ENCODE assay signal across 36 mouse cellular contexts in the genomic region with DNA sequence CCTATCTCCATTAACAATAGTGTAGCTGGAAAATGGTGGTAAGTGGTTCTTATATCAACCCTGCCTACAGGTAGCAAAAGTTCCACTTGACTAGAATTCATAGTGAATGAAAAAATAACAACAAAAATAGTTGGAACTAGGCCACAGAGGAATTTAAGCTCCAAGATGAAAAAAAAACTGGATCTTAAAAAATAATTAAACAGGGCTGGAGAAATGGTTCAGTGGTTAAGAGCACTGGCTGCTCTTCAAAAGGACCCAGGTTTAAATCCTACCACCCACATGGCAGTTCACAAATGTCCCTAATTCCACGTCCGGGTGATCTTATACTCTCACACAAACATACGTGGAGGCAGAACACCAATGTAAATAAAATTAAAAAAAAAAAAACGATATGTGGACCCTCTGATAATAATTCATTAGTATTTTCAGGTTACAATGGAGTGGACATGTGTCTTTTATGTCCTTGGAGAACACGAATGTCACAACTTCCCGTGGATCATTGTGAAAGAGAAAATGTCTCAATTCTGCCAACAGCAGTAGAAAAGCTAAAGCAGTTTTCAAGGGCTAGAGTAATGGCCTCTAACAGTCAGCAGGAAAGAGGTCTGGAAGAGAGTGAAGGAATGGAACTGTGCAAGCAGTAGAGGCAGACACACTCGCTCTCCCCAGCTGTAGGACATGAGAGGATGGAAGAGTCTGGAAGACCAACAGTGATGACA. TPM values are rescaled to one million over a fixed set of nuclear protein-coding genes. Genes with fewer than 3 reads are reported as not detected.
DNase-seq lines count a peak whose midpoint lies in the region; ATAC-seq and TF ChIP-seq lines count a peak whose summit lies in the region.
"Had no signal": no experiment of that assay in that cellular context is flagged by ENCODE, and none has a peak within 500 bp of the region (broad histone marks: within the 10 kb centered on the region; RNA-seq: fewer than 3 reads in every experiment).

No protein-coding gene starts in this region.

- H3K27me3 ChIP-seq in kidney, adult 2 months (replicated peaks; ENCODE audit: control insufficient read depth, insufficient read depth, low read length) = no peaks in the 10 kb centered on the region
- H3K27me3 ChIP-seq: hindbrain, embryonic 12.5 days; intestine, embryonic 15.5 days; kidney, embryonic 15.5 days; limb, embryonic 12.5 days had no signal

- ATAC-seq in granulocyte monocyte progenitor cell, adult 5-6 weeks (replicated peaks; ENCODE audit: poor library complexity, severe bottlenecking) = peak; percentile 70
- ATAC-seq: forebrain, postnatal 0 days; hindbrain, postnatal 0 days; intestine, embryonic 15.5 days had no signal

- 43% methylated on average over 7 of the region's 7 CpGs for WGBS in kidney, adult 2 months

- H3K4me3 ChIP-seq in kidney, adult 2 months (ENCODE audit: insufficient read depth, low read depth, low read length) = no peak overlapping the region
- H3K4me3 ChIP-seq: erythroblast, embryonic 14.5 days; hindbrain, embryonic 12.5 days; intestine, embryonic 15.5 days; kidney, embryonic 15.5 days; left cerebral cortex, adult 2 months; limb, embryonic 12.5 days had no signal

- peaks cover 21% of the 10 kb centered on the region for H3K4me1 ChIP-seq in kidney, adult 2 months (ENCODE audit: control insufficient read depth, insufficient read depth, low read length)
- H3K4me1 ChIP-seq: hindbrain, embryonic 12.5 days; intestine, embryonic 15.5 days; kidney, embryonic 15.5 days; limb, embryonic 12.5 days had no signal

- H3K36me3 ChIP-seq in kidney, adult 2 months (ENCODE audit: control insufficient read depth, insufficient read depth, low read length) = no peaks in the 10 kb centered on the region
- H3K36me3 ChIP-seq: hindbrain, embryonic 12.5 days; intestine, embryonic 15.5 days; kidney, embryonic 15.5 days; limb, embryonic 12.5 days had no signal

- 0 out of 2 replicates have a peak overlapping the region, but pooled peaks have one; percentile 35 for H3K27ac ChIP-seq in kidney, adult 2 months (ENCODE audit: insufficient read depth, low read depth, low read length)
- H3K27ac ChIP-seq: hindbrain, embryonic 12.5 days; hindbrain, postnatal 0 days; intestine, embryonic 15.5 days; kidney, embryonic 15.5 days; left cerebral cortex, adult 2 months; limb, embryonic 12.5 days had no signal

- no peak for TF ChIP-seq POLR2A in kidney, adult 2 months (IDR thresholded peaks at IDR 0.05; ENCODE audit: low read depth, low read length)

- peak; percentile 62 for DNase-seq in kidney, adult 2 months
- DNase-seq in kidney, adult 11 months = no peak
- peak; percentile 38 for DNase-seq in lung, postnatal 36 days
- DNase-seq in lung, postnatal 10 days = no peak
- no peak for DNase-seq in gastrocnemius, postnatal 4 days (ENCODE audit: low spot score in 2 of 2)
- DNase-seq: cerebellum, adult 18-20 months; cerebellum, postnatal 14 days; forebrain, postnatal 0 days; heart, postnatal 36 days; kidney, postnatal 25 days; lung, postnatal 14 days; midbrain, embryonic 14.5 days; thymus, adult 2 months had no signal

- TF ChIP-seq CTCF in kidney, adult 2 months (conservative IDR thresholded peaks at IDR 0.05; ENCODE audit: insufficient read depth, insufficient read length, low read depth, low read length) = no peak

RNA-seq across cellular contexts. Expression of a gene that starts 7.7 kb away (rescaled TPM):
- polyA plus RNA-seq in kidney, adult 2 months (2012; rRNA removed) = 183 and 285 TPM in 2 replicates
- total RNA-seq in granulocyte monocyte progenitor cell, adult 5-6 weeks (2014; fragmentation: Nextera tagmentation) = 1,372 and 1,648 TPM in 2 replicates
- total RNA-seq in granulocyte monocyte progenitor cell, adult 5-6 weeks (2017) = 77.7 and 97.8 TPM in 2 replicates
- 100 to 1,000 TPM; 310 to 333 TPM for total RNA-seq in gastrocnemius, postnatal 4 days (2021)

RNA-seq across cellular contexts. Expression of a gene that starts 42.3 kb away (rescaled TPM):
- polyA plus RNA-seq in kidney, adult 2 months (2012; rRNA removed) = 83.6 and 104 TPM in 2 replicates
- total RNA-seq in granulocyte monocyte progenitor cell, adult 5-6 weeks (2014; fragmentation: Nextera tagmentation) = 146 and 257 TPM in 2 replicates
- total RNA-seq in granulocyte monocyte progenitor cell, adult 5-6 weeks (2017) = 203 and 212 TPM in 2 replicates
- 100 to 1,000 TPM; 290 to 327 TPM for total RNA-seq in gastrocnemius, postnatal 4 days (2021)

RNA-seq across cellular contexts. Expression of a gene that starts 44.0 kb away (rescaled TPM):
- polyA plus RNA-seq in kidney, adult 2 months (2012; rRNA removed) = 0.34 and 0.47 TPM in 2 replicates
- total RNA-seq in granulocyte monocyte progenitor cell, adult 5-6 weeks (2014; fragmentation: Nextera tagmentation) = not detected in 2 replicates
- total RNA-seq in granulocyte monocyte progenitor cell, adult 5-6 weeks (2017) = not detected in 2 replicates
- not detected for total RNA-seq in gastrocnemius, postnatal 4 days (2021)
- total RNA-seq: CH12.LX; ES-E14; forebrain, postnatal 0 days; gastrocnemius, adult 8-10 months; heart, postnatal 36 days; hindbrain, postnatal 0 days; layer of hippocampus, adult 18-20 months; layer of hippocampus, postnatal 14 days; left cerebral cortex, adult 2 months; left cerebral cortex, postnatal 25 days; liver, adult 2 months; monocyte, adult 5-6 weeks had no signal
- polyA plus RNA-seq: C2C12; cortical plate, adult 2 months; erythroblast, embryonic 14.5 days; forebrain, embryonic 11.5 days; forebrain, postnatal 0 days; heart, embryonic 11.5 days; heart, embryonic 16.5 days; hindbrain, embryonic 12.5 days; hindbrain, postnatal 0 days; intestine, embryonic 15.5 days; limb, embryonic 12.5 days; liver, adult 2 months; liver, embryonic 16.5 days; midbrain, embryonic 14.5 days; neural tube, embryonic 14.5 days; thymus, adult 2 months had no signal

Comparison
In these comparisons a context has a peak if more than half of its experiments do, and no peak if none do; other contexts are left out.
1. DNase-seq: peak in kidney, adult 2 months (single experiment) and lung, postnatal 36 days (single experiment); none in kidney, adult 11 months (single experiment), lung, postnatal 10 days (single experiment) and gastrocnemius, postnatal 4 days (0 of 2).